Mouse (Mus musculus) heart, postnatal 0 days (tissue): Measurements from ENCODE around the gene Camk2g. TPM values are rescaled to one million over a fixed set of nuclear protein-coding genes. Genes with fewer than 3 reads are reported as not detected.

Source experiments
- ATAC-seq: fragments of 200-750 bp; cut with Nextera tagmentation; 2 replicates; pipeline ENCODE4 v1.8.0; 2017; ENCODE audit warnings: low read depth, moderate number of reproducible peaks, moderate library complexity; ENCODE audit not compliant: insufficient read depth
- DNase-seq: peaks from one replicate; pipeline ENCODE4 v3.0.0-alpha.2; 2016; ENCODE audit warnings: low spot score
- H3K27ac ChIP-seq: fragments of 300-500 bp; sonication (generic); 2 replicates; pipeline ENCODE4 v1.5.1; 2014; ENCODE audit warnings: low read depth, mild to moderate bottlenecking
- H3K27me3 ChIP-seq: fragments of 300-500 bp; sonication (generic); 2 replicates; pipeline ENCODE4 v1.6.1; 2014; ENCODE audit warnings: low read length, mixed read lengths; ENCODE audit not compliant: control insufficient read depth, insufficient read depth
- H3K36me3 ChIP-seq: fragments of 300-500 bp; sonication (generic); replicated peaks from 2 replicates; pipeline ENCODE4 v1.6.1; 2014; ENCODE audit warnings: low read length, mixed read lengths; ENCODE audit not compliant: control insufficient read depth, insufficient read depth
- H3K4me1 ChIP-seq: fragments of 300-500 bp; sonication (generic); 2 replicates; pipeline ENCODE4 v1.6.1; 2014; ENCODE audit warnings: antibody characterized with exemption; ENCODE audit not compliant: control insufficient read depth, insufficient read depth
- H3K4me2 ChIP-seq: fragments of 300-500 bp; sonication (generic); 2 replicates; pipeline ENCODE4 v1.6.1; 2014; ENCODE audit warnings: low read depth, mild to moderate bottlenecking, low read length, moderate library complexity
- H3K4me3 ChIP-seq: fragments of 300-500 bp; sonication (generic); 2 replicates; pipeline ENCODE4 v1.5.1; 2014; ENCODE audit warnings: low read depth, low read length
- H3K9ac ChIP-seq: fragments of 300-500 bp; sonication (generic); replicated peaks from 2 replicates; pipeline ENCODE4 v1.6.1; 2014; ENCODE audit warnings: low read depth, low read length, mixed read lengths
- H3K9me3 ChIP-seq: fragments of 300-500 bp; sonication (generic); replicated peaks from 2 replicates; pipeline ENCODE4 v1.6.1; 2016; ENCODE audit warnings: low read length; ENCODE audit not compliant: control insufficient read depth
- CTCF ChIP-seq: IDR thresholded peaks from 2 replicates; pipeline ENCODE4 v1.5.1; 2016; ENCODE audit warnings: antibody characterized with exemption, control low read depth, low read depth
- EP300 ChIP-seq: IDR thresholded peaks from 2 replicates; pipeline ENCODE4 v1.6.1; 2016; ENCODE audit warnings: antibody characterized with exemption, low read depth
- WGBS: fragments of 180-500 bp; shearing (Covaris S2); extraction: QIAGEN DNeasy Blood & Tissue Kit; methylation state at CpG from one replicate; pipeline ENCODE4 v1.1.7; 2014; 5-methylcytosine and 5-hydroxymethylcytosine counted together
- polyA plus RNA-seq: library from polyadenylated mRNA; unstranded; fragments of >200 nt; fragmentation: Nextera tagmentation; extraction: Ambion mirVana; gene quantifications from 2 replicates; pipeline ENCODE4 v1.2.1, GENCODE M21; 2015
- total RNA-seq: library from RNA; depleted of rRNA; stranded (reverse); fragments of >200 nt; gene quantifications from 2 replicates; pipeline ENCODE4 v1.2.3, GENCODE M21; 2014; ENCODE audit warnings: low replicate concordance

The Camk2g gene
- total and polyA plus RNA-seq, 2 experiments from 2014 or later = 72.5 to 107 TPM

DNA sequence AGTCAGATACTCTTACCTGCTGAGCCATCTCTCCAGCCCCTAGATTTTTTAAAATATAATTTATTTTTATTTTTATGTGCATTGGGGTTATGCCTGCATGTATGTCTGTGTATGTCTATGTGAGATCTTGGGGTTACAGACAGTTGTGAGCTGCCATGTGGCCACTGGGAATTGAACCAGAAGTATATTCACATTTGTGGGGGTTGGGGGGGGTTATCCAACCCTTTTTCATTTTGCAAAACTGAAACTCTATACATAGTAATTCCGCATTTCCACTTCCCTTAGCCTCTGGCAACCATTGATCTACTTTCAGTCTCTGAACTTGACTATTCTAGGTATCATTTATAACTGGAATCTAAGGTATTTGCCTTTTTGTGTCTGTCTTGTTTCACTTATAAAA is 30.6 kb upstream of the Camk2g start:
- H3K27ac ChIP-seq = no peak overlapping the region
- no peak overlapping the region for H3K9ac ChIP-seq
- no peaks in the 10 kb centered on the region for H3K9me3 ChIP-seq
- H3K27me3 ChIP-seq = no peaks in the 10 kb centered on the region
- TF ChIP-seq EP300 (no peak), CTCF (no peak)
- WGBS = 86% methylated on average over 1 of the region's 1 CpGs
- H3K4me2 ChIP-seq = no peak overlapping the region
- H3K4me1 ChIP-seq = no peaks in the 10 kb centered on the region
- no peak for ATAC-seq
- DNase-seq = no peak
- H3K4me3 ChIP-seq = no peak overlapping the region
- no peaks in the 10 kb centered on the region for H3K36me3 ChIP-seq

DNA sequence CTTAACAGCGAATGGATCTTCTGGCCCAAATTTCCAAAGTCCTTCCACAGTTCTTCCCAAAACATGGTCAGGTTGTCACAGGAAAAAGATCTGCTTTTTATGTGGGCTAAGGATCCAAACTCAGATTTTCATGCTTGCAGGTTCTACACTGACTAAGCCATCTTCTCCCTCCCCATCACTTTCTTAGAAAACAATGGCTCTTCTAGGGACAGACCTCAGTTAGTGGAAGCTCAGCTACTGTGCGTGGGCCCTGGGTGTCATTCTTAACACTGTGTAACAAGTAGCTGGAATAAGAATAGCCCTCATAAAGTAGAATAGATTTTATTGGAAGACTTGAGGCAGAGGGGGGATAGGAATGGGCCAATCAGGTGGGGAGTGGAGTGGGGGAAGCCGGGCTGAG is 21.6 kb upstream of the Camk2g start:
- ATAC-seq = no peak

DNA sequence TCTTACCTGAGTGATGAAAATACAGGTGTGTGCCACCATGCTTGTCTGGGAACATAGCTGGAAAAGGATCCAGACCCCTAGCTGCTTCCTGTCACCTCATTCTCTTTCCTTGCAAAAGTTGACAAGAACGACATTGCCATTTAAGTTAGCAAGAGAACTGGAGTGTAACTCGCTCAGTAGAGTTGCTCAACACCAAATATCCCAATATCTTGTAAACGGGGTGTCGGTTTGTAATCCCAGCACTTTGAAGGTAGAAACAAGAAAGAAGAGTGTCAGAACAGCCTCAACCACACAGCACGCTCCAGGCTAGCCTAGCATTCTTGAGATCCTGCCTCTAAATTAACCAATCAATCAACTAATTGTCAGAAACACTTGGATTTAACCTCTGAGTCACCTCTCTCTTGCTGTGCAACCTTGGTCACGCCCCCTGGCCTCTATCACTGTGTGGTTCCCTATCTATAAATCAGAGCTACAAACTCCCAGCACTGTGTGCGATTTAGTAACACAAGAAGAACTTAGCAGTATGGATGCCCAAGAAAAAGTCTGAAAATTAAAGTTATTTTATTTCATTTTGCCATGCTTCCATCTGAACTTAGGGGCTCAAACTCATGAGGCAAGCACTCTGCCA is 18.0 kb upstream of the Camk2g start:
- DNase-seq = no peak
- H3K4me2 ChIP-seq = no peak overlapping the region
- H3K9me3 ChIP-seq = peaks cover 8% of the 10 kb centered on the region; the same call in 1 of the 2 replicates
- WGBS = 82% methylated on average over 7 of the region's 7 CpGs
- no peaks in the 10 kb centered on the region for H3K36me3 ChIP-seq
- H3K4me1 ChIP-seq = no peaks in the 10 kb centered on the region
- H3K4me3 ChIP-seq = no peak overlapping the region
- H3K27ac ChIP-seq = no peak overlapping the region
- H3K27me3 ChIP-seq = no peaks in the 10 kb centered on the region
- TF ChIP-seq CTCF = no peak
- no peak for TF ChIP-seq EP300
- no peak overlapping the region for H3K9ac ChIP-seq
- no peak for ATAC-seq

More for the DNA sequence above, 21.6 kb upstream of the Camk2g start:
- no peak overlapping the region for H3K9ac ChIP-seq
- H3K27me3 ChIP-seq = no peaks in the 10 kb centered on the region
- WGBS = 83% methylated on average over 3 of the region's 3 CpGs
- H3K9me3 ChIP-seq = peaks cover 8% of the 10 kb centered on the region; the same call in 1 of the 2 replicates
- H3K27ac ChIP-seq = no peak overlapping the region
- no peak for TF ChIP-seq EP300
- no peak overlapping the region for H3K4me2 ChIP-seq
- no peaks in the 10 kb centered on the region for H3K36me3 ChIP-seq
- DNase-seq = no peak
- no peak overlapping the region for H3K4me3 ChIP-seq
- H3K4me1 ChIP-seq = no peaks in the 10 kb centered on the region; the same call in 1 of the 2 replicates

DNA sequence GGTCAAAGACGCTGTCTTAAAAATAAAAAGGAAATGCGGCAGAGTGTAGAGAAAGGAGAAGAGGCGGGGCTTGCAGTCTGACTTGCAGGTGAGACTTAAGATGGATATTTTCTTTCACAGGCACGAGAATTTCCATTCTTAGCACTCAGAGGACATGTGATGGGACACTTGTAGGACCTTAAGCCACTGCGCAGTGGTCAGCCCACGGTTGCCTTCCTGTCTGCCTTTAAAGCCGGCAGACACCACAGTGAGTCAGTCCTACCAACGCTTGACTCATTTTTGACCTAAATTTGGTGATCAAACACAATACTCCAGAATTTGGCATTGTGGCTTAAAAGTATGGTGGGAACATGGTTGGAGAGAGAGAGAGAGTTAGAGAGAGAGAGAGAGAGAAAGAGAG is 17.3 kb upstream of the Camk2g start:
- Histone ChIP-seq H3K36me3 (no peaks in the 10 kb centered on the region), H3K9me3 (peaks cover 3% of the 10 kb centered on the region; the same call in 1 of the 2 replicates), H3K9ac (no peak overlapping the region), H3K4me2 (no peak overlapping the region), H3K4me3 (no peak overlapping the region), H3K4me1 (peaks cover 6% of the 10 kb centered on the region; the same call in 1 of the 2 replicates), H3K27me3 (no peaks in the 10 kb centered on the region), H3K27ac (no peak overlapping the region)
- no peak for DNase-seq
- WGBS = 85% methylated on average over 8 of the region's 8 CpGs
- no peak for TF ChIP-seq CTCF
- TF ChIP-seq EP300 = no peak
- ATAC-seq = no peak

DNA sequence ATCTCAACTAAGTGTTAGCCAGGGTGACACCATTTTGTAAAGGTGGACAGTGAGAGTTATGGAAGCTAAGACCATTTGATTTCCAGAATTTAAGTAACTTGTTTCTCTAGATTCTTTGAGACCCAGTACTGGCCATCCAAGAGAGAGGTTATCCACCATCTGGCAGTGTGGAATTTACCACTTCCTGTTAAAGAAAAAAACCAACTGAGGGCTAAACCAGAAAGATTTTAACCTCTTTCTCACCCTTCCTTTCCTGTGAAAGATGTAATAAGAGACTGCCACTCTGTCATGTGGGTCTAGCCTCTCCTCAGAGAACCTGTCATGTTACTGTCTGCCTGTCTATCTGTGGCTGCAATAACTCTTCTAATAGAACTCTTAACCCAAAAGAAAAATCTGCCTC is 15.9 kb upstream of the Camk2g start:
- no peak overlapping the region for H3K9ac ChIP-seq
- peaks cover 20% of the 10 kb centered on the region for H3K4me1 ChIP-seq
- no peak overlapping the region for H3K27ac ChIP-seq
- DNase-seq (no peak), ATAC-seq (no peak)
- H3K4me3 ChIP-seq = no peak overlapping the region
- TF ChIP-seq EP300 = no peak
- no peak for TF ChIP-seq CTCF
- no peaks in the 10 kb centered on the region for H3K27me3 ChIP-seq
- no peak overlapping the region for H3K4me2 ChIP-seq
- H3K36me3 ChIP-seq = no peaks in the 10 kb centered on the region
- no peaks in the 10 kb centered on the region for H3K9me3 ChIP-seq

DNA sequence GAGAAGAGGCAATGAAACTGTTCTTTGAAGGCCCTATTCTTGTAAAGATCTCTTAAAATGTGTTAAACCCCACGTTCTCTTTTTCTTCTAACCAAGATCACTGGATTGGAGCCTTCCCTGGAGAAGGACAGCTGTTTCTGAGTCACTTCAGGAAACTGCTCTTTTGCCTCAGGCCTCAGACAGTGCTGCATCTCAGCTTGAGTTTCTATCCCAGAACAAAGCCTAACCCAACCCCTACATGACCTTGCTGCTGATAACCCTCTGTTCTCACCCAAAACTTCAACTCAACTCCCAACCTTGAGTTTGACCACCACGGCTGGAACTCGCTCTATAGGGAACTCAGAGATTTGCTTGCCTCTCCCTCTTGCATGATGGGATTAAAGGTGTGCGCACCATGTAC is 15.5 kb upstream of the Camk2g start:
- no peak for TF ChIP-seq EP300
- Histone ChIP-seq H3K4me3 (no peak overlapping the region), H3K27me3 (no peaks in the 10 kb centered on the region), H3K9me3 (no peaks in the 10 kb centered on the region), H3K9ac (no peak overlapping the region), H3K4me1 (peaks cover 24% of the 10 kb centered on the region), H3K36me3 (no peaks in the 10 kb centered on the region), H3K27ac (no peak overlapping the region), H3K4me2 (no peak overlapping the region)
- WGBS = 73% methylated on average over 4 of the region's 4 CpGs
- no peak for ATAC-seq
- no peak for DNase-seq
